Mouse (Mus musculus) MEL (cell line): ENCODE results near the gene Retsat. TPM values are rescaled to one million over a fixed set of nuclear protein-coding genes. Genes with fewer than 3 reads are reported as not detected.

Experiments used
- DNase-seq: peaks from one replicate; pipeline ENCODE4 v3.0.0; 2011; ENCODE audit warnings: low read depth, low spot score
- H3K27ac ChIP-seq: 2 replicates; pipeline ENCODE4 v1.5.1; 2012; ENCODE audit warnings: low read depth, mild to moderate bottlenecking, control low read depth, low read length, moderate library complexity; ENCODE audit not compliant: control insufficient read depth
- H3K27me3 ChIP-seq, 2 experiments: fragments of 150-350 bp in 1 of 2; sonication (generic) in 1 of 2; 2 replicates each; pipeline ENCODE4 v1.6.1; 2012; ENCODE audit warnings: low read length in 2 of 2, mild to moderate bottlenecking in 2 of 2, improper control_type of control experiment in 1 of 2, moderate library complexity in 1 of 2; ENCODE audit not compliant: insufficient read depth in 2 of 2, control insufficient read depth in 1 of 2
- H3K36me3 ChIP-seq, 2 experiments: 2 replicates each; pipeline ENCODE4 v1.6.1; 2012 to 2014; ENCODE audit warnings: low read length in 2 of 2, improper control_type of control experiment in 1 of 2, inconsistent platforms in 1 of 2, mild to moderate bottlenecking in 1 of 2; ENCODE audit not compliant: insufficient read depth in 2 of 2, control insufficient read depth in 1 of 2
- H3K4me1 ChIP-seq, 2 experiments: fragments of 150-350 bp in 1 of 2; sonication (generic) in 1 of 2; 2 replicates each; pipeline ENCODE4 v1.6.1; 2012; ENCODE audit warnings: low read length in 2 of 2, improper control_type of control experiment in 1 of 2, mild to moderate bottlenecking in 1 of 2; ENCODE audit not compliant: insufficient read depth in 2 of 2, control insufficient read depth in 1 of 2
- H3K4me3 ChIP-seq, 2 experiments: fragments of 150-350 bp in 1 of 2; sonication (generic) in 1 of 2; 2 replicates each; pipeline ENCODE4 v1.5.1; 2012; ENCODE audit warnings: low read depth in 2 of 2, low read length in 2 of 2, mild to moderate bottlenecking in 2 of 2, moderate library complexity in 2 of 2, control low read depth in 1 of 2, improper control_type of control experiment in 1 of 2; ENCODE audit not compliant: control insufficient read depth in 1 of 2, insufficient read depth in 1 of 2
- H3K79me2 ChIP-seq: 2 replicates; pipeline ENCODE4 v1.6.1; 2012; ENCODE audit warnings: mild to moderate bottlenecking, low read length, moderate library complexity; ENCODE audit not compliant: control insufficient read depth, poor library complexity, insufficient read depth
- H3K9ac ChIP-seq: 2 replicates; pipeline ENCODE4 v1.6.1; 2012; ENCODE audit warnings: low read depth, mild to moderate bottlenecking, control low read depth, low read length, moderate library complexity; ENCODE audit not compliant: control insufficient read depth, poor library complexity, severe bottlenecking
- H3K9me3 ChIP-seq: fragments of 150-350 bp; sonication (generic); replicated peaks from 2 replicates; pipeline ENCODE4 v1.6.1; 2012; ENCODE audit warnings: mild to moderate bottlenecking, low read length, improper control_type of control experiment, moderate library complexity; ENCODE audit not compliant: insufficient read depth
- BHLHE40 ChIP-seq: IDR thresholded peaks from 2 replicates; pipeline ENCODE4 v1.6.1; 2012; ENCODE audit warnings: low read depth, mild to moderate bottlenecking, inconsistent platforms, low read length, improper control_type of control experiment, borderline replicate concordance
- CHD1 ChIP-seq: IDR thresholded peaks from 2 replicates; pipeline ENCODE4 v1.6.1; 2012; ENCODE audit warnings: low read depth, mild to moderate bottlenecking, inconsistent platforms, low read length, improper control_type of control experiment
- E2F4 ChIP-seq: IDR thresholded peaks from 2 replicates; pipeline ENCODE4 v1.6.1; 2011; ENCODE audit warnings: low read depth, low read length, improper control_type of control experiment, borderline replicate concordance
- ELF1 ChIP-seq: IDR thresholded peaks from 2 replicates; pipeline ENCODE4 v1.6.1; 2014; ENCODE audit warnings: low read depth, mild to moderate bottlenecking, inconsistent platforms, low read length, improper control_type of control experiment, moderate library complexity
- EP300 ChIP-seq, 2 experiments: IDR thresholded peaks; 2 replicates each; pipeline ENCODE4 v1.6.1; 2011; ENCODE audit warnings: improper control_type of control experiment in 2 of 2, low read length in 2 of 2, low read depth in 1 of 2, mild to moderate bottlenecking in 1 of 2
- ETS1 ChIP-seq: IDR thresholded peaks from 2 replicates; pipeline ENCODE4 v1.6.1; 2012; ENCODE audit warnings: low read depth, mild to moderate bottlenecking, inconsistent platforms, low read length, improper control_type of control experiment, moderate library complexity
- GATA1 ChIP-seq: IDR thresholded peaks from 2 replicates; pipeline ENCODE4 v1.6.1; 2011; ENCODE audit warnings: low read depth, low read length, improper control_type of control experiment
- MAFK ChIP-seq: IDR thresholded peaks from 2 replicates; pipeline ENCODE4 v1.6.1; 2011; ENCODE audit warnings: low read depth, mild to moderate bottlenecking, low read length, improper control_type of control experiment, borderline replicate concordance
- MAZ ChIP-seq: IDR thresholded peaks from 2 replicates; pipeline ENCODE4 v1.6.1; 2012; ENCODE audit warnings: low read depth, mild to moderate bottlenecking, inconsistent platforms, low read length, improper control_type of control experiment
- MEF2A ChIP-seq: IDR thresholded peaks from 2 replicates; pipeline ENCODE4 v1.6.1; 2014; ENCODE audit warnings: low read depth, mild to moderate bottlenecking, inconsistent platforms, low read length, improper control_type of control experiment; ENCODE audit not compliant: poor library complexity, insufficient replicate concordance, severe bottlenecking; ENCODE audit errors: extremely low read depth
- MYB ChIP-seq: IDR thresholded peaks from 2 replicates; pipeline ENCODE4 v1.6.1; 2011; ENCODE audit warnings: mild to moderate bottlenecking, low read depth, low read length, improper control_type of control experiment
- NELFE ChIP-seq: IDR thresholded peaks from 2 replicates; pipeline ENCODE4 v1.6.1; 2011; ENCODE audit warnings: low read depth, low read length, improper control_type of control experiment
- NRF1 ChIP-seq: IDR thresholded peaks from 2 replicates; pipeline ENCODE4 v1.6.1; 2014; ENCODE audit warnings: low read depth, mild to moderate bottlenecking, inconsistent platforms, low read length, improper control_type of control experiment, moderate library complexity; ENCODE audit not compliant: poor library complexity, insufficient read depth, severe bottlenecking
- POLR2A ChIP-seq, 2 experiments: IDR thresholded peaks; 2 replicates each; pipeline ENCODE4 v1.6.1; 2011 to 2012; ENCODE audit warnings: low read length in 2 of 2, mild to moderate bottlenecking in 2 of 2, control low read depth in 1 of 2, improper control_type of control experiment in 1 of 2, low read depth in 1 of 2, moderate library complexity in 1 of 2; ENCODE audit not compliant: control insufficient read depth in 1 of 2, insufficient read depth in 1 of 2, poor library complexity in 1 of 2
- POLR2AphosphoS5 ChIP-seq: IDR thresholded peaks from 2 replicates; pipeline ENCODE4 v1.6.1; 2012; ENCODE audit warnings: low read depth, borderline replicate concordance, mild to moderate bottlenecking, inconsistent platforms, low read length, moderate library complexity, mixed read lengths
- SIN3A ChIP-seq: IDR thresholded peaks from 2 replicates; pipeline ENCODE4 v1.6.1; 2012; ENCODE audit warnings: low read length, improper control_type of control experiment, inconsistent platforms
- SMC3 ChIP-seq: IDR thresholded peaks from 2 replicates; pipeline ENCODE4 v1.6.1; 2011; ENCODE audit warnings: low read depth, low read length, improper control_type of control experiment
- TAL1 ChIP-seq: IDR thresholded peaks from 2 replicates; pipeline ENCODE4 v1.6.1; 2012; ENCODE audit warnings: mild to moderate bottlenecking, inconsistent platforms, low read length, moderate library complexity, mixed read lengths
- TCF12 ChIP-seq: IDR thresholded peaks from 2 replicates; pipeline ENCODE4 v1.6.1; 2014; ENCODE audit warnings: low read depth, mild to moderate bottlenecking, inconsistent platforms, low read length, improper control_type of control experiment, moderate library complexity
- UBTF ChIP-seq: IDR thresholded peaks from 2 replicates; pipeline ENCODE4 v1.6.1; 2012; ENCODE audit warnings: low read depth, mild to moderate bottlenecking, inconsistent platforms, low read length, improper control_type of control experiment, moderate library complexity, borderline replicate concordance; ENCODE audit not compliant: insufficient read depth
- USF2 ChIP-seq, 2 experiments: IDR thresholded peaks; 2 replicates each; pipeline ENCODE4 v1.6.1; 2011 to 2012; ENCODE audit warnings: improper control_type of control experiment in 2 of 2, low read length in 2 of 2, borderline replicate concordance in 1 of 2, inconsistent platforms in 1 of 2, low read depth in 1 of 2, mild to moderate bottlenecking in 1 of 2; ENCODE audit not compliant: insufficient read depth in 1 of 2
- ZKSCAN1 ChIP-seq: IDR thresholded peaks from 2 replicates; pipeline ENCODE4 v1.6.1; 2012; ENCODE audit warnings: low read depth, mild to moderate bottlenecking, inconsistent platforms, low read length, improper control_type of control experiment, moderate library complexity
- ZNF384 ChIP-seq: IDR thresholded peaks from 2 replicates; pipeline ENCODE4 v1.6.1; 2012; ENCODE audit warnings: low read depth, mild to moderate bottlenecking, inconsistent platforms, low read length, improper control_type of control experiment
- polyA plus RNA-seq, 2 experiments: library from polyadenylated mRNA; stranded (reverse) in 1 of 2; unstranded in 1 of 2; fragments of >175 nt in 1 of 2; fragments of >200 nt in 1 of 2; gene quantifications; 2 replicates each; pipeline versions ENCODE4 v1.2.1 to v1.2.4; 2012; ENCODE audit warnings: low replicate concordance in 2 of 2, low read depth in 1 of 2; ENCODE audit not compliant: insufficient read length in 2 of 2, insufficient read depth in 1 of 2, missing spikeins in 1 of 2
- total RNA-seq: library from RNA; depleted of rRNA; stranded (reverse); fragments of 300-350 nt; gene quantifications from 2 replicates; pipeline ENCODE4 v1.2.3, GENCODE M21; 2012

The Retsat gene
- total and polyA plus RNA-seq, 3 experiments = 40.3 to 61.5 TPM; not detected in 1

GRCm38 (mm10) chr6:72590111-72590510, 8.2 kb upstream of the Retsat start:
- Histone ChIP-seq H3K27ac (no peak overlapping the region), H3K9ac (no peak overlapping the region), H3K4me3 (no peak overlapping the region), H3K79me2 (no peaks in the 10 kb centered on the region), H3K36me3 (no peaks in the 10 kb centered on the region), H3K27me3 (no peaks in the 10 kb centered on the region), H3K4me1 (no peaks in the 10 kb centered on the region), H3K9me3 (no peaks in the 10 kb centered on the region)
- no peak for DNase-seq
- TF ChIP-seq SMC3 (no peak), POLR2A (IDR thresholded peaks at IDR 0.05; ENCODE audit: control insufficient read depth in 1 of 2, insufficient read depth in 1 of 2, low read depth in 1 of 2, low read length in 2 of 2, poor library complexity in 1 of 2) (no peak), MAZ (no peak), SIN3A (no peak), ELF1 (no peak), EP300 (IDR thresholded peaks at IDR 0.05; ENCODE audit: low read depth in 1 of 2, low read length in 2 of 2) (no peak), E2F4 (no peak), NELFE (no peak), NRF1 (no peak), MYB (no peak)

DNA sequence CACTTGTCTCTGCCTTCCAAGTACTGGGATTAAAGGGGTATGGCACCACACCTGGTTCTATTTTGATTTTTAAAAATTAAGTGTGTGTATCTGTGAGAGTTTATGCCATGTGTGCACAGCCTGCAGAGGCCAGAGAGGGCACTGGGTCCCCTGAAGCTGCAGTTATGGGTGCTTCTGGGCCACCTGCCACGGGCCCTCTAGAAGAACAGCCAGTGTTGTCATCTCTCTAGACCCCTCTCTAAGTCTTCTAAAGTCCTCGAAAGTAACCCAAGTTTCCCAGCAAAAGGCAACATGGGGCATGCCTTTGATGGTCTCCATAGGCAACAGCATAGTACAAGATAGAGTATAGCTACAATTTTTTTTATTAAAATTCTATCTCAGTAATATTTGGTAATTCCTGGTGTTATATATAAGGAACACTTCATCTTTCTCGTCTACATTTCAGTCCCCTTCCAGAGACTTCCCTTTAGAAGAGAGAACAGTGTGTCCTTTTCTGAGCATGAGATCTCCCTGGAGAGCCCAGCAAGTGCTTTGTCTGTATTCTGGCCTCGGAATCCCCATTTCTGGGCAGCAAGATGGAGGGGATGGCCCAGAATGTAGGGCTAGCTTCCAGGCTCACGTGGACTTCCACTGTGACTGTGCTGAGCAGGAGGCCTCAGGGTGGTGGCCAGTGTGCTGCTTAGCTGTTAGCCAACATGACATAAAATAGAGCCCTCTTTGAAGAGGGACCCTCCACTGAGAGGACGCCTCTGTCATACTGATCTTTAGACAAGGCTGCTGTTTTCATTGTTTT, 5.1 kb upstream of the Retsat start:
- no peaks in the 10 kb centered on the region; the same call in 1 of the 2 replicates for H3K79me2 ChIP-seq
- peaks cover 0 to 9% of the 10 kb centered on the region in 2 experiments; a peak in 1 of 4 replicates for H3K4me1 ChIP-seq
- no peak for DNase-seq
- H3K9me3 ChIP-seq = no peaks in the 10 kb centered on the region
- no peak overlapping the region for H3K27ac ChIP-seq
- TF ChIP-seq MAFK (no peak), BHLHE40 (no peak), MYB (no peak), EP300 (IDR thresholded peaks at IDR 0.05; ENCODE audit: low read depth in 1 of 2, low read length in 2 of 2) (no peak), E2F4 (no peak), ETS1 (no peak), USF2 (IDR thresholded peaks at IDR 0.05; ENCODE audit: borderline replicate concordance in 1 of 2, insufficient read depth in 1 of 2, low read depth in 1 of 2, low read length in 2 of 2) (no peak), UBTF (no peak), ZNF384 (no peak), SMC3 (no peak), NRF1 (no peak), GATA1 (no peak), CHD1 (no peak), MEF2A (no peak), POLR2AphosphoS5 (no peak), TAL1 (no peak), NELFE (no peak), TCF12 (no peak), ZKSCAN1 (no peak), ELF1 (no peak)
- no peaks in the 10 kb centered on the region for H3K27me3 ChIP-seq
- peaks cover 0 to 2% of the 10 kb centered on the region in 2 experiments; a peak in 1 of 4 replicates for H3K36me3 ChIP-seq
- no peak overlapping the region for H3K9ac ChIP-seq
- H3K4me3 ChIP-seq = no peak overlapping the region
